Mouse (Mus musculus): ENCODE measurements at regions not wholly inside any gene's neighbourhood (a gene's known extent, or its start where the extent isn't known, plus 50 kb on each side); places are given as distances from the start of the nearest gene placed in this dataset.

DNA sequence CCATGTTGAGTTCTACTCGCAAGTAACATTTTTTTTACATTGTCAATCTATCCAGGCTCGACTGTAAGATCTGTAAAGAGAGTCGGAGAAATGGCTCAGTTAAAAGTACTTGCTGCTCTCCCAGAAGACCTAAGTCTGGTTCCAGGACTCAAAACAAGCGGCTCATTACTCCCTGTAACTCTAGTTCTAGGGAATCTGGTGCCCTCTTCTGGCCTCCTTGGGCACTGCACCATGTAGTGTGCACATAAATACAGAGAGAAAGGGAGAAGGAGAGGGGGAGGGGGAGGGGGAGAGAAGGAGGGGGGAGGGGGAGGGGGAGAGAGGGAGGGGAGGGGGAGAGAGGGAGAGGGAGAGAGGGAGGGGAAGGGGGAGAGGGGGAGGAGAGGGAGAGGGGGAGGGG lies 66.2 kb upstream of the Cdyl2 start:
- TF ChIP-seq POLR2A (IDR thresholded peaks at IDR 0.05; ENCODE audit: insufficient read depth, low read depth, low read length): no peak
- TF ChIP-seq CTCF (IDR thresholded peaks at IDR 0.05): 0 out of 2 replicates have a peak, but pooled peaks have one; percentile 5
- no peak for TF ChIP-seq EP300 (IDR thresholded peaks at IDR 0.05; ENCODE audit: insufficient read depth, low read depth, low read length)
